Mouse (Mus musculus) stomach, embryonic 16.5 days (tissue): ENCODE measurements around the gene Cyp4f37. TPM values are rescaled to one million over a fixed set of nuclear protein-coding genes. Genes with fewer than 3 reads are reported as not detected.
A peak's percentile ranks its signal among the peaks of the same experiment; 100 is the strongest.
"Not testable (repeated sequence)": the region's sequence is repeated elsewhere in the genome, so short reads cannot be mapped to it uniquely, and the experiment has no call there.

Experiments
- ATAC-seq: fragments of 200-750 bp; cut with Nextera tagmentation; 2 replicates; pipeline ENCODE4 v1.8.0; 2017; ENCODE audit warnings: moderate number of reproducible peaks, moderate TSS enrichment; ENCODE audit not compliant: insufficient read depth, low FRiP score
- H3K27ac ChIP-seq: fragments of 300-500 bp; sonication (generic); 2 replicates; pipeline ENCODE4 v1.5.1; 2014; ENCODE audit warnings: low read length
- H3K27me3 ChIP-seq: fragments of 300-500 bp; sonication (generic); 2 replicates; pipeline ENCODE4 v1.6.1; 2014; ENCODE audit warnings: low read length, control low read depth, mixed read lengths; ENCODE audit not compliant: control insufficient read depth, insufficient read depth
- H3K36me3 ChIP-seq: fragments of 300-500 bp; sonication (generic); 2 replicates; pipeline ENCODE4 v1.6.1; 2014; ENCODE audit warnings: low read length; ENCODE audit not compliant: control insufficient read depth, insufficient read depth
- H3K4me1 ChIP-seq: fragments of 300-500 bp; sonication (generic); 2 replicates; pipeline ENCODE4 v1.6.1; 2014; ENCODE audit warnings: low read length, control low read depth, mixed read lengths; ENCODE audit not compliant: control insufficient read depth, insufficient read depth
- H3K4me2 ChIP-seq: fragments of 300-500 bp; sonication (generic); 2 replicates; pipeline ENCODE4 v1.6.1; 2014; ENCODE audit warnings: low read depth, low read length, mixed read lengths
- H3K4me3 ChIP-seq: fragments of 300-500 bp; sonication (generic); replicated peaks from 2 replicates; pipeline ENCODE4 v1.5.1; 2014; ENCODE audit warnings: mild to moderate bottlenecking, low read length
- H3K9ac ChIP-seq: fragments of 300-500 bp; sonication (generic); 2 replicates; pipeline ENCODE4 v1.6.1; 2014; ENCODE audit warnings: low read length
- H3K9me3 ChIP-seq: fragments of 300-500 bp; sonication (generic); replicated peaks from 2 replicates; pipeline ENCODE4 v1.6.1; 2016; ENCODE audit warnings: low read length, control low read depth; ENCODE audit not compliant: control insufficient read depth
- WGBS: fragments of 180-500 bp; shearing (Covaris S2); extraction: QIAGEN DNeasy Blood & Tissue Kit; methylation state at CpG from one replicate; pipeline ENCODE4 v1.1.7; 2014; 5-methylcytosine and 5-hydroxymethylcytosine counted together
- polyA plus RNA-seq: library from polyadenylated mRNA; unstranded; fragments of >200 nt; fragmentation: Nextera tagmentation; extraction: Ambion mirVana; gene quantifications from 2 replicates; pipeline ENCODE4 v1.2.1, GENCODE M21; 2015

Cyp4f37 gene
- polyA plus RNA-seq, 1 experiment from 2014 or later: not detected

- not testable (repeated sequence) for H3K4me3 ChIP-seq, H3K9ac ChIP-seq, H3K36me3 ChIP-seq, H3K4me2 ChIP-seq, H3K27ac ChIP-seq, H3K9me3 ChIP-seq, ATAC-seq, H3K4me1 ChIP-seq, H3K27me3 ChIP-seq
- 78% methylated on average over 7 of the region's 7 CpGs for WGBS
Measured at GRCm38 (mm10) chr17:32629726-32630125, 8.6 kb downstream of the Cyp4f37 start.

DNA sequence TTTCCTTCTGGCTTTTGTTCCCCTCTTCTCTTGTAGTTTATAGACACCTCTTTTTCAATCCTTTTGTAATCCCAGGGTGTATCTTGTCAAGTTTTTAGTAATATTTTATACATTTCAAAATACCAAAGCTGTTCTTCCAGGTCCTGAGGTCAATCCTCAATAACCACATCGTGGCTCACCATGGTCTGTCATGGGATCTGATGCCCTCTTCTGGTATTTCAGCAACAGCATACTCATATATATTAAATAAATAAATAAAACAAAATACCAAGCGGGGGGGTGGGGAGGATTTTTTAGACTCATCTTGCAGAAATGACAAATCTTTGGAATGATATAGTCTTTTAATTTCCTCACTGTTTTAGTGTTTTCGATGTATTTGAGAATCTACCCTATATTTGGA lies 10.8 kb downstream of the Cyp4f37 start:
- no peak overlapping the region for H3K27ac ChIP-seq
- H3K4me2 ChIP-seq: no peak overlapping the region
- no peaks in the 10 kb centered on the region for H3K27me3 ChIP-seq
- no peak for ATAC-seq
- no peaks in the 10 kb centered on the region for H3K36me3 ChIP-seq
- H3K4me3 ChIP-seq: no peak overlapping the region
- WGBS: 76% methylated on average over 3 of the region's 3 CpGs
- no peaks in the 10 kb centered on the region for H3K4me1 ChIP-seq
- no peaks in the 10 kb centered on the region for H3K9me3 ChIP-seq
- no peak overlapping the region for H3K9ac ChIP-seq

DNA sequence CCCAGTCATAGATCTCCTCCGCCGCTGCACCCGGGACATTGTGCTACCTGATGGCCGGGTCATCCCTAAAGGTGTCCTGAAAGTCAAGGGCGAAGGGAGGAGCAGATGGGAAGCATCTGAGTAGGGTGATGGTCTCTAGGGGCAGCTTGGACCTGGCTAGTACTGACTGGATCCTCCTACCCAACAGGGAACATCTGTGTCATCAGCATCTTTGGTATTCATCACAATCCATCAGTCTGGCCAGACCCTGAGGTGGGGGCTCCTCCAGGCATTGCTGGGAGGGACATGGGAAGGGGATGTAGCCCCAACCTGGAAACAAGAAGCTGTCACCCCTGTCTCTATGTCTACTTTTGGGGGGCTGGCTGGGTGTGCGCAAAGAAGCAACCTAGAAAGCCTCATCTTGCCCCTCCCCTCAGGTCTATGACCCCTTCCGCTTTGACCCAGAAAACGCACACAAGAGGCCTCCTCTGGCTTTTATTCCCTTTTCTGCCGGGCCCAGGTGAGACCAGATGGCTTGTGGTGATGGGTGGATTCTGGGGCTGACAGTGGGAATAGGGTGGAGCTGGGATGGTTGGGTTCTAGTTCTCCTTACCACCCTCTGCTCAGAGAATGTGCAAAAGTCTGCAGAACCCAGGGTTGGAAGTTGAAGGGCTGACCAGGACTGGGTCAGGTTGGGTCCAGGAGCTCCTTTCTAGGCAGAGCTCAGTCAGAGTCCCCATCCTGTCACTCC lies 13.3 kb downstream of the Cyp4f37 start:
- H3K9me3 ChIP-seq, H3K27me3 ChIP-seq, H3K27ac ChIP-seq, H3K36me3 ChIP-seq, H3K4me1 ChIP-seq: not testable (repeated sequence)
- 0 out of 2 replicates have a peak, but pooled peaks have one; percentile 25 for ATAC-seq
- WGBS: 81% methylated on average over 8 of the region's 9 CpGs
- peak overlapping the region; percentile 66 for H3K4me2 ChIP-seq
- peak overlapping the region; percentile 44 for H3K4me3 ChIP-seq
- H3K9ac ChIP-seq: peak overlapping the region; percentile 64

DNA sequence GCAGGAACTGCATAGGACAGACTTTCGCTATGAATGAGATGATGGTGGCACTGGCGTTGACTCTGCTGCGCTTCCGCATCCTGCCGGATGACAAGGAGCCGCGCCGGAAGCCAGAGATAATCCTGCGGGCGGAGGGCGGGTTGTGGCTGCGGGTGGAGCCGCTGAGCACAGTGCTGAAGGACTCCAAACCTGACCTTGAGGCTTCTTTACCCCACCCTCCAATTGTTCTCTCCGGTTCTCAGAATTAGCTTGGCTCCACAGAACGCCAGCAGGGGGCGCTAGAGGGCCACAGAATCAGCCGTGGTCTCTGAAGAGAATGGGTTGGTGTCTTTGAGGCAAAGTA lies 13.8 kb downstream of the Cyp4f37 start:
- peak; percentile 64; the same call in 1 of the 2 replicates for ATAC-seq
- Histone ChIP-seq H3K9ac (peak overlapping the region; percentile 64), H3K27ac (no peak overlapping the region), H3K4me1 (no peaks in the 10 kb centered on the region), H3K27me3 (no peaks in the 10 kb centered on the region), H3K4me2 (peak overlapping the region; percentile 66), H3K4me3 (peak overlapping the region; percentile 44), H3K9me3 (no peaks in the 10 kb centered on the region), H3K36me3 (no peaks in the 10 kb centered on the region)
- 1% methylated on average over 17 of the region's 17 CpGs for WGBS

- H3K4me1 ChIP-seq: no peaks in the 10 kb centered on the region
- 51% methylated on average over 3 of the region's 3 CpGs for WGBS
- H3K27ac ChIP-seq: no peak overlapping the region
Measured at GRCm38 (mm10) chr17:32636341-32636740, 15.2 kb downstream of the Cyp4f37 start.

GRCm38 (mm10) chr17:32637151-32637550 lies 16.0 kb downstream of the Cyp4f37 start:
- no peaks in the 10 kb centered on the region for H3K9me3 ChIP-seq
- no peaks in the 10 kb centered on the region for H3K36me3 ChIP-seq
- no peaks in the 10 kb centered on the region for H3K27me3 ChIP-seq
- H3K27ac ChIP-seq: no peak overlapping the region
- no peak for ATAC-seq
- WGBS: 55% methylated on average over 2 of the region's 2 CpGs
- H3K4me1 ChIP-seq: no peaks in the 10 kb centered on the region
- no peak overlapping the region for H3K4me2 ChIP-seq
- no peak overlapping the region for H3K4me3 ChIP-seq
- no peak overlapping the region for H3K9ac ChIP-seq

More at GRCm38 (mm10) chr17:32636341-32636740, 15.2 kb downstream of the Cyp4f37 start:
- Histone ChIP-seq H3K36me3 (no peaks in the 10 kb centered on the region), H3K4me3 (no peak overlapping the region), H3K27me3 (no peaks in the 10 kb centered on the region), H3K9me3 (no peaks in the 10 kb centered on the region), H3K4me2 (no peak overlapping the region), H3K9ac (no peak overlapping the region)
- no peak for ATAC-seq

GRCm38 (mm10) chr17:32646631-32647030 lies 25.5 kb downstream of the Cyp4f37 start:
- no peak overlapping the region for H3K9ac ChIP-seq
- no peak for ATAC-seq
- 84% methylated on average over 4 of the region's 4 CpGs for WGBS
- no peak overlapping the region for H3K4me3 ChIP-seq
- no peaks in the 10 kb centered on the region for H3K9me3 ChIP-seq
- H3K36me3 ChIP-seq: no peaks in the 10 kb centered on the region
- no peak overlapping the region for H3K27ac ChIP-seq
- H3K27me3 ChIP-seq: no peaks in the 10 kb centered on the region
- H3K4me1 ChIP-seq: no peaks in the 10 kb centered on the region
- no peak overlapping the region for H3K4me2 ChIP-seq

GRCm38 (mm10) chr17:32653860-32654259 lies 32.8 kb downstream of the Cyp4f37 start:
- H3K4me1 ChIP-seq: no peaks in the 10 kb centered on the region
- 92% methylated on average over 4 of the region's 4 CpGs for WGBS
- no peaks in the 10 kb centered on the region for H3K36me3 ChIP-seq
- H3K4me2 ChIP-seq: no peak overlapping the region
- no peak for ATAC-seq
- H3K27me3 ChIP-seq: no peaks in the 10 kb centered on the region
- no peaks in the 10 kb centered on the region for H3K9me3 ChIP-seq
- no peak overlapping the region for H3K27ac ChIP-seq
- no peak overlapping the region for H3K4me3 ChIP-seq
- H3K9ac ChIP-seq: no peak overlapping the region

GRCm38 (mm10) chr17:32657041-32657440 lies 35.9 kb downstream of the Cyp4f37 start:
- Histone ChIP-seq H3K27me3 (no peaks in the 10 kb centered on the region), H3K9ac (no peak overlapping the region), H3K36me3 (no peaks in the 10 kb centered on the region), H3K9me3 (no peaks in the 10 kb centered on the region), H3K4me2 (no peak overlapping the region), H3K4me3 (no peak overlapping the region), H3K4me1 (no peaks in the 10 kb centered on the region; the same call in 1 of the 2 replicates), H3K27ac (no peak overlapping the region)
- 72% methylated on average over 3 of the region's 3 CpGs for WGBS
- ATAC-seq: no peak
